Mouse (Mus musculus) frontal cortex, postnatal 25 days (tissue): ENCODE results near the gene Tmtc1.

Experiments
- DNase-seq, 2 experiments: peaks; one replicate each; pipeline ENCODE4 v3.0.0; 2022; ENCODE audit warnings: low spot score in 2 of 2

Tmtc1 gene

DNA sequence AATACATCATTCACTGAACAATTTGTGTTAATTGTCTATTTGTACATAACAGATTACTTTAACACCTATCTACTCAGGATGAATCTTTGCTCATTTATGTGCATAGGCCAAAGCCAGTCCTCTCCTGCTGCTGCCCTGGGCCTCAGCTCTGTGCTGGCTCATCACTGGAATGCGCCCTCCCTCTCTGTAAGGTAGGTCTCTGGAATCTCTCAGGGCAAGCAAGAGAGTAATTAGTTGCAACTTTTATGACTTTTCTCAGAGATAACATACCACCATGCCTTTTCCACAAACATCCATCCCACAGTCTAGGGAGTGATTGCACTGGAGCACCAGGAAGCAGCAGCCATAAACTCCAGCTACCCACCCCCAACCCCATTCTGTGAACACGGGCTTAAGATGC, 70.7 kb downstream of the Tmtc1 start:
- DNase-seq = no peak

DNA sequence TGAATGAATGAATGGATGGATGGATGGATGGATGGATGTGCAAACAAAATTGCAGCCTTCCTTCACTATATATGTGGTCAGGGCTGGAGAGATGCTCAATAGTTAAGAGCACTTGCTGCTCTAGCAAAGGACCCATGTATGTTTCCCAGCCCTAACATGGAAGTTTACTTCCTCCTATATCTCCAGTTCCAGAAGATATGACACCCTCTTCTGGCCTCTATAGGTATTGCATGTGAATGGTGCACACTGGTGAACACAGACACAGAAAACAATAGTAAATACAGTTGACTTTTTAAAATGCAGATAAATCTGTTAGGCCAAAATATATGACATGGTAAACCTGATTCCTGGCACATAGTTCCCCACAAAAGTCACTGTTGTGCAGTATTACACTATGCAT, 73.0 kb downstream of the Tmtc1 start:
- no peak for DNase-seq

DNA sequence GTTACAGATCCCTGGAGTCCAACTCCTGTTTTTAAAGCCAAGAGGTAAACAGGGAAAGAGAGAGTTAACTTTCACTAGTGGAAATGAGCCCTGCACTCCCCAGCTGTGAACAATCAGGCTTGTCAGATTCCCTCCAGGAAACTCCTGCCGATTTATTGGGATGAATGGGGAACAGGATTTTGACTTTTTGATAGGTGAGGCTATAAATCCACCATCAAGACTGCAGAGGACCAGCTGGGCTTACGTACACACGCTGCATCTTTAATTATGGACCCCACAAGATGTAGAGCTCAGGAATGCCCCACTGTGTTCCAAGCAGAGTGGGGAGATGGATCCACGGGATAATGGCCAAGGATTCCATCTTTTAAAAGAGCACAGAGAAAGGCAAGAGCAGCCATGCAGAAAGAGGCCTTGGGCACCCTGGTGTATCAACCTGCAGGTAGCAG, 77.1 kb downstream of the Tmtc1 start:
- no peak for DNase-seq

DNA sequence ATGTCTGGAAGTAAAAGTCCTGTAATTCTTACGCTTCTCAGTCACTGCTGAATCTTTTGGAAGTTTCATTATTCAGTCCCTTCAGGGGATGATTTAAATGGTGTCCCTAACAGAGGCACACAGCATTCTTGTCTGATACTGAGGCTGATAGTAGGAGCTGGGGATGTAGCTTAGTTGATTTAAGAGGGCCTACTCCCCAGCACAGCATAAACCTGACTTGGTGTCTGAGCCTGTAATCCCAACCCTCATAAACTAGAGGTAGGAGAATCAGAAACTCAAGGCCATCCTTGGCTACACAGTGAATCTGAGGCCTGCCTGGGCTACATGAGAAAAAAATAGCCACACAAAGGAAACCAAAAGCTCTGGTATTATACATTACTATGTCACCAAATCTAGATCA, 77.6 kb downstream of the Tmtc1 start:
- no peak for DNase-seq

DNA sequence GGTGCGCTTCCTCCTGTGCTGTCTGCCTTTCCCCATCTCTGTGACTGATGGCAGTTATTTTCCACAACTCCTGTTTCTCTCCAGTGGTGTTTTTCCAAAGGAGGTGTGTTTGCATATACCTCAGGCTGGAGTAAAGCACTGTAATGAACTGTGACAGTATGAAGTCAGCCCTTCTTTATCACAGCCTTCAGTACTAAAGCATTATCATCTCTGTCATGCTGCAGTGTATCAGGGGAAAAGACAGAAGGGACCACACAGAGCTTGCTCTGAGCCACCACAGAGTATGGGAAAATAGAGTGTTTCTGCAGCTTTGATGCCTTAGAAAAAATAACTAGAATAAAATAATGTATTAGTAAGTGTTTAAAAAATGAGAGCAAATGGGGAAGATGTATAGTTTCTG, 81.0 kb downstream of the Tmtc1 start:
- DNase-seq = no peak

DNA sequence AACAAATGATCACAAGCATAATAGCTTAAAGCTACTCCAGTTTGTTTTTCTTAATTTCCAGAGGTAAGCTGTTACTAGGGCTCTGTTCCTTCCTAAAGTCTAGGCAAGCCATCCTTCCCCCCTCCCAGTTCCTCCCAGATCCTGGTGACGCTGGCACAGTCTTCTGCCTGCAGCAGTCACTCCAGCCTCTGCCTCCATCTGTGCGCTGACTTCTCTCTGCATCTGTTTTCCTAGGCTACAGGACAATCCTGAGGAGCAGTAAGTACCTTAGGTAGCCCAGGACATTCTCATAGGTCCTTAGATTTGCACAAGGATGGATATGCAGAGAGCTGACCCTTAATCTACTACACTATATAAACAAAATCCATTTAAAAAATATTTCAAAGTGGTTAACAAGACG, 81.7 kb downstream of the Tmtc1 start:
- DNase-seq = no peak

DNA sequence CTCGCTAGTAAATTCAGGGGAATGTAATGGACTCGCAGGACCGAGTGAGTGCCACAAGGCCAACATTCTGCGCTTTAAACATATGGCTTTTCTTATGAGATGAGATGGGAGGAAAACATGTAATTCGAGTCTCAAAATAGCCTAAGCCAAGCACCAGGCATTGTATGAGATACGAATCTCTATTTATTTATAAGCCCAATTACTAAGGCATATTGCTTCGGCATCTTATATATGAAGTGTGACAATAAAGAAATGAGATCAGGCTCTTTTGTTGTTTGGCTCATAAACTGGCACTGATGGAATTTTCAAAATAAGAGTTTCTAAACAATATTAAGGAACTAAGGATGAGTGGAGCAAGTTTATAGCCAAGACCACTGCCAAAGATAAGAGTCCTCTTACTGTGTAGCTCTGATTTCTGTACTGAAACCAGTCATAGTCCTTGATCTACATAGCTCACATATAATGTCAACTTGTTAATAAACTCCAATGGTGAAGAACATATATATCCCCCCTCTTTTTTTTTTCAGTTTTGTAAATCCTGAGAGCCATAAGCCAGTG, 84.8 kb downstream of the Tmtc1 start:
- DNase-seq = no peak

DNA sequence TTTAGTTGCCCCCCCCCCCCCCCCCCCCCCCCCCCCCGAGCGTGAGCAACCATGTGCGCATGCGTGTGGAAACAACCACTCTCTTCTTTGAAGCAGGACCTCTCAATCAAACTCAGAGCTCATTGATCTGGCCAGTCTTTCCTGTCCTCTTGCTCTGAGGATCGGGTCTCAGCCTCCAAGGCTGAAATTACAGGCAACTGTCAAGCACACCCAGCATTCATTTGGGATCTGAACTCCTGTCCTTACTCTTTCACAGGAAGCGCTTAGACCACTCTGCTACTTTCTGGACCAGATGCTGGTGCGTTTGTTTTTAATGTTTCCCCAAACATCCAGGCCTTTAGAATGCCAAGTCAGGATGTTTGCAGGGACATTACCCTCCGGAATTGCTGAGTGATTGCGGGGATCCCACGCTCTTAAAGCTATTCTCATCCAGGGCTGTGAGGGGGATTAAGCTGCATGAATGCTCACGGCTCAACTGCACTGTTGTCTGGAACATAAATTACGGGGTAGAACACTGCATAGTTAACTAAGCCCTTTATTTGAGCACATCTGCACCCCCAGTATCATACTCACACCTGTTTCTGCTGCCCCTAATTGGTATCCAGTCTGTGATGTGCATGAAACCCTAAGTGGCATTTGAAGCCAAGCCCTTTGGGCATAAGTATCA, 85.5 kb downstream of the Tmtc1 start:
- no peak for DNase-seq

DNA sequence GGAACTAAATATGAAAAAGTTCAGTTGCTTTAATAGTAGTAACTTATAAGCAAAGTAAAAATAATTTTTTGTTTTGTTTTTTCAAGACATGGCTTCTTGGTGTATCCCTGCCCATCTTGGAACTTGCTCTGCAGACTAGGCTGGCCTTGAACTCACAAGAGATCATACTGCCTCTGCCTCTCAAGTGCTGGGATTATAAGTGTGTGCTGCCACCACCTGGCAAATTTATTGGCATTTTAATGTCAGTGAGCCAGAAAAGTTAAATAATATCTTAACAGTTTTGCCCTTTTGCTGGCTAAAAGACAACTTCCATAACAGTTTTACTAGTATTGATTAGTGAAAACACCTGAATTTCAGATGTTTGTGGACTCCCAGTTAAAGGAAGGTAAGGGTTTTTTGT, 88.0 kb downstream of the Tmtc1 start:
- no peak for DNase-seq

DNA sequence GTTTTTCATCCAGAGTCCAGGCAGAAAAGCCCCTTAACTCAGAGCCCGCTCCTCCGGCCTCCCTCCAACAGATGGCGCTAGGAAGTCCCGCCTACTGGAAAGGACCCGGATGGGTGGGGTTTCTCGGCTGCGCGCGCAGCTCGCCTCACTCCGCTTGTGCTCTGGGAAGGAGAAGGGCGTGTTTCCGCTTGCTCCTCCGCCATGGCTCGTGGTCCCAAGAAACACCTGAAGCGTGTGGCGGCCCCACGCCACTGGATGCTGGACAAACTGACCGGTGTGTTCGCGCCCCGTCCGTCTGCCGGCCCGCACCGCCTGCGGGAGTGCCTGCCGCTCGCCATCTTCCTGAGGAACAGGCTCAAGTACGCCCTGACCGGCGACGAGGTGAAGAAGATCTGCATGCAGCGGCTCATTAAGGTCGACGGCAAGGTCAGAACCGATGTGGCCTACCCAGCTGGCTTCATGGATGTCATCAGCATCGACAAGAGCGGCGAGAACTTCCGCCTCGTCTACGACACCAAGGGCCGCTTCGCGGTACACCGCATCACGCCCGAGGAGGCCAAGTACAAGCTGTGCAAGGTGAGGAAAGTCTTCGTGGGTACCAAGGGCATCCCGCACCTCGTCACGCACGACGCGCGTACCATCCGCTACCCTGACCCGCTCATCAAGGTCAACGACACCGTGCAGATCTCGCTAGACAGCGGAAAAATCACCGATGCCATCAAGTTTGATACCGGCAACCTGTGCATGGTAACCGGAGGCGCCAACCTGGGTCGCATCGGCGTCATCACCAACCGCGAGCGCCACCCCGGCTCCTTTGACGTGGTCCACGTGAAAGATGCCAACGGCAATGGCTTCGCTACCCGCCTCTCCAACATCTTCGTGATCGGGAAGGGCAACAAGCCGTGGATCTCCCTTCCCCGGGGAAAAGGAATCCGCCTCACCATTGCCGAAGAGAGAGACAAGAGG, 89.4 kb downstream of the Tmtc1 start:
- no peak for DNase-seq

DNA sequence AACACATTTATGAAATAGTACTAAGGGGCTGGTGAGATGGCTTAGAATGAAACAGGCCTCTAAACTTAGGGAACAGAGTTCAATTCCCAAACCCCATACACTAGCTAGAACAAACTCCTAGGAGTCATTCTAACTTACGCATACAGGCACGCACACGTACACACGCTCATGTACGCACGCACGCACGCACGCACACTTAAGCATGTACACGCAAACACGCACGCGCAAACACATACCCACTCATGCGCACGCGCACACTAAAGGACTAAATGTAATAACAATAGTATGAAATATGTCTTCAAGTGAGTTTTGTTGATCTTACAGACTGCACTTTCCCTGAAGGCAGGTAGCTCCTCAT, 90.1 kb downstream of the Tmtc1 start:
- DNase-seq = no peak

DNA sequence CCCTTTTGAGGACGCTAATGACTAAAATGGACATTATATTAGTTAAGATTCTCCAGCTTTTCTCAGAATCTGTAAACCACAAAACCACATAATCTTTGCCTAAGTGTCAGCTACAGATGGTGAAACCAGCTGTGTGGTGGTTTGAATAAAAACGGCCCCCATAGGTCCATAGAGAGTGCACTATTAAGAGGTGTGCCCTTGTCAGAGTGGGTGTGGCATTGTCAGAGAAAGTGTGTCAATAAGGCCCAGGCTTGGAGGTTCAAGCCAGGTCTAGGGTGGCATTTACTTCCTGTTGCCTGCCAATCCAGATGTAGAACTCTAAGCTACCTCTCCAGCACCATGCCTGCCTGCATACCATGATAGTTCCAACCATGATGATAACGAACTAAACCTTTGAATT, 99.2 kb downstream of the Tmtc1 start:
- no peak for DNase-seq

DNA sequence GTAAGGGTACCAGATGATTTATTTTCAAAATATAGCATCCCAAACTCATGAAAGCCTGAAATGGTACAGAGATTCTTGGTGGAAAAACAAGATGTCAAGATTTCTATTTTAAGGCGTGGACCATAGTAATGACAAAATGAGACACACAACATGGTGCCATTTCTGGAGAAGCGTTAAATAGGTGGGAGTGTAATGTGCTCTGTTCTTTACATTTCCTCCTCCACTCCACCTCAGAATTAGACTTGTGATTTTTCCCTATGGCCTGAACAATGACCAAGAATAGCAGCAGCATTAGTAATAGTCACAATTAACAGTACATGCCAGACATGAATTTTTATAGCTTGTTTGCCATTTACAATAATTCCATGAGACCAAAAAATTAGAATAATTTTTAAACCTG, 102.0 kb downstream of the Tmtc1 start:
- DNase-seq = no peak

DNA sequence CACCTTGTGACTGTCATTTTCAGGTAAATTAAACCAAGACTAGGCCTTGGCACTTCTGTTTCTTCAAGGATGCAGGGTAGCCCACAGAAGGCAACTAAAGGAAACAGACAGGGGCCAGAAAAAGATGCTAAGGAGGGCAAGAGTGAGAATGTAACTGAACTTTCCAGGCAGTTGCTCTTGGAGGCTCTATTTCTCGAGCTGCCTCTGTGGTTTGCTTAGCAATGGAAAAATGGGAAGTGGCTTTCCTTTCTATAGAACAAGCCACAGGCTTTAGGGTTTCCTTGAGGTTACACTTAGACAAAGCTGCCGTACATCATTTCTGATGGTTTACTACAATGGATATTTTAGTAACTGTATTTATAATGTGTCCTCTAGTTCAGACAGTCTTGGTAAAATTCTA, 102.4 kb downstream of the Tmtc1 start:
- no peak for DNase-seq

DNA sequence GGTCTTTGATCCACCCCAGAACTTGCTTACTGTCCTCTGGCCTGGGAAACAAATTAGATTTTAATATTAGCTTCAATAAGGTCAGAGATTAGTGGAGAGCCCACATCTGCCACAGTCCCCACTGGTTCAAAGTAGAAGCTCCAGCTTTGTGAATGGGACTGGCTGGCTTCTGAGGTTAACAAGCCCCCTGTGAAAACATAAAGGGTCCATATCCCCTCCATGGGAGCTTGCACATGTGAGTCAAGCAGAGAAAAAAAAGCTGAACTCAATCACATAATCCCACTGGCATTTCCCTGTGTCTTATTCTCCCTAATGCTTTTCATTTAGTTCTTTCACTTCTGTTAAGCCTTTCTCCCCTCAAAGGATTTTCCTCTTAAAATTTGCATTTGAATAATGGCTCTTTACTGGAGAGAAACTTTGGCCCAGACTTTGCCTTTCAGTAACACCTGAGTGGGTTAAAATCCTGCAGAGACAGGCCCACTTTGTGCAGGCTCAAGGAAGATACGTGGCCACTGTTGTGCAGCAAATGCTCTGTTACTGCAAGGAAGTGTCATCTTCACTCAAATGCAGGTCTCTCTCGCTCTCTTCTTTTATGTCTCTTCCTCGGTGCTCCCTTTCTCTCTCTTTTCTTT, 105.7 kb downstream of the Tmtc1 start:
- DNase-seq = no peak

DNA sequence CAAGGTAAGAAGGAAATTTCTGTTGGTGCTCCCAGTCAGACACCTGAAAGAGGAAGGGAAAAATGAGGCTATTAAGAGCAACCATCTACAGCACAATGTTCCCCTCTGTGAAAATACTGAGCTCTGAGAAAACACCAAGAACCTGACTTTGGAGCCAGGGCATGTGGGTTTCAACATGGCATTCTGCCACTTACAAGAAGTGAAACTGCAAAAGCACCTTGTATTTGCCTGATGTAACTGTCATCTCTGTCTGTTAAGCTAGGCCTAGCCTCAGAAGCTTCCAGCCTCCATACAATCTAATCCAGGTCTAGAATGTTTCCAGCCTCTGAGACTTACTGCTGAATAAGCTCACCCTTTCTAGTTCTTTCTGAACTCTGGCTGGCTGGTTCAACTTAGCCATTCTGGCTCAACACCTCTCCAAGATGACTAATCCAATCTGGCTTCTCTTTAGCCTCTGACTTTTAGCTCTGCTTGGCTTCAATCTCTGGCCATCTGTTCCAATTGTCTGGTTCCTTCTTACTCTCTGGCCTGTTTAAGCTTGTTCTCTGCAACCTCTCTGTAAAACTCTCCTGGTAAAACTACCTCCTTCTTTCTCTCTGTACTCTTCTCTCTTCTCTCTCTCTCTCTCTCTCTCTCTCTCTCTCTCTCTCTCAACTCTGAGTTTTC, 107.8 kb downstream of the Tmtc1 start:
- DNase-seq = no peak

DNA sequence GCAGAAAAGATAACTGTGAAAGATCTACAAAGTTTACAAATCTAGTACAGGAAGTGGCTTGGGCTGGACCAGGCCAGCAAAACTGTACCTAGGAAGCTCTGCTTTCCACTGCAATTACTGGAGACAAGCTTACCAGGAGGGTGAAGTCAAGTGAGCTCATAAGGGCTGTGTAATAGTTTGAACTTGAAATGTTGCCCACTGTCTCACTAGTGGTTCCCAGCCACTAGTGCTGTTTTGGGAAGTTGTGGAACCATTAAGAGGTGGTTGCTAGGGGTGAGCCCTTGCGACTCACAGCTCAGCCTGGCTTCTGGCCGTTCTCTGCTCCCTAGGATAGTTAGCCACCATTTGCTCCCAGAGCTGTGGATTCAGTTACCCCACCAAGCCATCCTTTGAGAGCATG, 112.3 kb downstream of the Tmtc1 start:
- DNase-seq = no peak

DNA sequence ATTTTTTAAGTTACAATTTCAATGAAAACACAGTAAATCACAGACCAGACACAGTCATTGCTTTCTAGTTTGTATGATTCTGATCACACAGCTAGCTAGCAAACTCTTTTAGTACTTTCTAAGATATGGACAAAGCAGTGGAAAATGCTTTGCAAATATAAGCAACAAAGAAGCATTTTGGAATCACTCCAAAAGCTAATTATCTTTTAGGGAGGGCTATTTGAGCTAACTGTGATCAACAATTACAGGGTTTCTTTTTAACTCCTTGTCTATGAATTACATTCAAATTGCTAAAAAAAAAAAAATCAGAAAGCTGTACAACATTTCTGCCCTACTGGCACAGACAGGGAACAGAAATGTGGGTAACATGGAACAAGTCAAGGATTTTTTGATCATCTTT, 114.2 kb downstream of the Tmtc1 start:
- no peak for DNase-seq

DNA sequence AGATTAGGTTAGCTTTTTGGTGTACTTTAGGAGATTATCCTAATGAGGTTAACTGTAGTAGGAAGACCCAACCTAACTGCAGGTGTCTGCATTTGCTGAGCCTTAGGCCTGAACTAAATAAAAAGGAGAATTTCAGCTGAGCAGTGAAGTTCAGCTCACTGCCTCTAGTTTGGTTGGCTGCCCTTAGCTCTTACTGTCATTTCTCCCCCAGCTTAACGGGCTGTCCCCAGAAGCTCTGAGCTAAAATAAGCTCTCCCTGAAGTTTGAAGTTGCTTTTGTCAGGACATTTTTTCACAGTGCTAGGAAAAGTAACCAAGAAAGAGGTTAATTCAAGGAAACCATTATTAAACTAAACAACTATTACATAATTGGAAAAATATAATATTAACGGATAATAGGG, 115.3 kb downstream of the Tmtc1 start:
- DNase-seq = no peak

DNA sequence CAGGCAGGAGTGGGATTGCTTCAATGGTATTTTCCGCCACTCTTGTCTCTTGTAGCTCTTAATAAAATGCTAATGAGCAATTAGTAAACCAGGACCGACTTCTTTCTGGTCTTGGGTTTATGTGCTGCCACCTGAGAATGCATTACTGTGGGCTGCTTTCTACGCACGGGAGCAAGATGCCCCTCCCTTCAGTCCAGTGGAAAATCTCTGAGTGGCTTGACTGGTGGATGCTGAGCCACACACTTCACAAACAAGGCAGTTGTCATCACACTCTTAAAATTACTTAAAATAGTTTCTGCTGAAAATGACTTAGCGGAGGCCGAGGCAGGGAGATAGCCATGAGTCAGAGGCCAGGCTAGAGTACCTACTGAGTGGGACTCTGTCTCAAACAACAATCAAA, 116.1 kb downstream of the Tmtc1 start:
- no peak for DNase-seq

DNA sequence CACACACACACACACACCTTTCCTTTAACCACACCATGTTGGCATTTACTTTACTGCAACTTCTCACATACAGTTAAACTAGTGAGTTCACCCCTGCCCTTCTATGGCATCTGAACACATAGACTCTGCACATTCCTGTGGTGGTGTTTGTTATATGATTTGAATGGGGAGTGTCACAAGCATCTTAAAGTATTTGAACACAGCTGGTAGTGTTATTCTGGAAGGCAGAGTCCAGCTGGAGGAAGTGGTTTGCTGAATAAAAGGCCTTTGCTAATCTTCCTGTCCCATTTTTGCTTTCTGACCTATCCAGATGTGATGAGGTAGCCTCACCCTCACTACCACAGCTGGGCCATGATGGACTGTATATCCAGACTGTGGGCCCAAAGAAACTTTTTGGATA, 125.5 kb downstream of the Tmtc1 start:
- no peak for DNase-seq

DNA sequence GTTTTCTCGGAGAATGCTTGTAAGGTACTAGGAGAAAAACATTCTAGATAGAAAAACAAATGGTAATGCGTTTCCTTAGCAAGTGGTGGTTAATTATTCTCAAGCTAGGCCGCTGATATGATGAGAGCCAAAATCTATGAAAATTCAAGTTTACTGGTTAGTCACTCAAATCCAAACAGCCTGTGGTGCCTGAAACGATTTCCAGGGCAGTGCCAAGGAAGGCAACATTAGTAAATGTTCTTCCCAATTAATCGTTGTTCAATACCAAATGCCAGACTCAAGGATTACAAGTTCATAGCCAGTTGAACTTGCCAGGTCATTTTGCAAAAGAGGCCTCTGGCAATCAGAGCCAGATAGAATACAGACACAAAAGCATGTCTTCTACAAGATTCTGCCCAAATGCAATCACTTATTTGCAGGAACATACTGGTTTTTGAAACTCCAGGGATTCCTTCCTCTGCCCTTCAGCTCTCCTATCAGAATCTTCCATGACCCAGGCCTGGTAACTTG, 128.6 kb downstream of the Tmtc1 start:
- no peak for DNase-seq
